Mouse (Mus musculus) frontal cortex, adult (tissue): Measurements from ENCODE around the gene Hypk.
"Not testable (repeated sequence)": the region's sequence is repeated elsewhere in the genome, so short reads cannot be mapped to it uniquely, and the experiment has no call there.

Experiments
- ATAC-seq: cut with Nextera tagmentation; 2 replicates; pipeline ENCODE4 v1.9.2; 2017; ENCODE audit warnings: mild to moderate bottlenecking, moderate library complexity, mixed read lengths; ENCODE audit not compliant: low TSS enrichment

The Hypk gene

DNA sequence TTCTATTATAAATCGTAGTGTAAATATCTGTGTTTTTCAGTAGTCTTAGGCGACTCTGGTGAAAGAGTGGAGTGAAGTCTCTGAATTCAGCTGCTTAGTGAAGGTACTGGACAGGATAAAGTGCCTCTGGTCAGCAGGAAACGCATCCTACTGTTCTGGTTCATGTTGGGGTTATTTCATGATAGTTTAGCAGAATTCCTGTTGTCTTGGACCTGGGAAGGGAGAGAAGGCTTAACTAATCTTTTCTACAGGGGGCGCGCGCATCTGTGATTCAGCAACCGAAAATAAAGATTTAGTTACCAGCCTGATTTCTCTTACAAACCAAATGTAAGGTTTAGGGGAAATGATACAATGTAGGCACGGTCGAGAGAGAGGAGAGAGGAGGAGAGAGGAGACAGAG is 5.0 kb upstream of the Hypk start:
- no peak for ATAC-seq

DNA sequence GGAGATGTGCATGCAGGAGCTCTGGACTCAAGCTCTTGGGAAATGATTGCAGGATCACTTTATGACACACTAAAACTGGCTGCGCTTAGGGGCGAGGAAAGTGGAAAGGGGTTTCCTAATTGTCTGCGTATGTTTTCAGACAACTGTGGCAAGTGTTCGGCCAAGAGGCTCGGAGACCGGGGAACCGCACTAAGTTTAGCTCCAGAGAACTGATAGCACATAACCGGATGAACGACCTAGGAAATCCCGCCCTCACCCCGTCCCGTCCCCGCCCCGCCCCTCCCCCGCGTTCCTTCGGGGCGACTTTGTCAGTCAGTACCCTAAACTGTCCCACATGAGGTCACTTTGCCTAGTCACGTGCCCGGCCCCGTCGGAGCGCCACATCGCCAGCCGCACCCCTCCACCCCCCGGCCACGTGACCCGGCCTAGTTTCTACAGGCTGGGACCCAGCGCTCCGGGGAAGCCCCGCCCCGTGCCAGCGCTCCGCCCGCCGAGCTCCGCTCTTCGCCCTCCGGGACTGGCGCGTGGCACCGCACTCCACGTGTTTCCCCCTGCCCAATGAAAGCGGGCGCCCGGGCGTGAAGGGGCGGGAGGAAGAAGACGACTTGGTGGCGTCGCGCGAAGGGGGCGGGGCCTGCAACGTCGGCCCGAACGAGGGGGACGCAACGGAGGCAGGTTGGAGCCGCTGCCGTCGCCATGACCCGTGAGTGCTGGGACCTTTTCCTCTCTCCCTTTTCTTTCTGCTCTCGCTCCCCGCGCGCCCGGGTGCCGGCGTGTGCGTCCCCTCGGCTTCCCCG is 4.2 kb upstream of the Hypk start, which contains the start of gene Serf2:
Gene Serf2 (plus strand): TSS at position 457 of the 797 bp plus-strand sequence.
- peak; percentile 95 for ATAC-seq

DNA sequence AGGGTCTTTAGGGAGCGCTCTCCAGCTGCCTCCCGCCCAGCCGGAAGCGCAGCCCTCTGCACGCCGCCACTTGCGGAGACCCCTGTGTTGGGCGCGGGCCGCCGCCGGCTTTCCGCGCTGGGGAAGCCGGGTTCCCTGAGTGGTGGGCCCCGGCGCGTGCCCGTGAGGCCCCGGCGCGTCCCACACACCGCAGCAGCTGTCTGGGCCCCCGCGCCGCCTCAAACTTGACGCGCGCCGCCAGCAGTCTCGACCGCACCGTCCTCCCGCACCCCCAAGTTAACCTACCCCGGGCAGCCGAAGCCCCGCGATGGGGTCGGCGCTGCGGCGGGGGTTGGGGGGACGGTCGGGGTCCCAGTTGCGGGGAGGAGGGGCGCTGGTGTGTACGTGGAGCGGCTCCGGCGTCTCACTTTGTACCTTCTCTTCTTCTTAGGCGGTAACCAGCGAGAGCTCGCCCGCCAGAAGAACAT is 3.5 kb upstream of the Hypk start:
- peak; percentile 13 for ATAC-seq

DNA sequence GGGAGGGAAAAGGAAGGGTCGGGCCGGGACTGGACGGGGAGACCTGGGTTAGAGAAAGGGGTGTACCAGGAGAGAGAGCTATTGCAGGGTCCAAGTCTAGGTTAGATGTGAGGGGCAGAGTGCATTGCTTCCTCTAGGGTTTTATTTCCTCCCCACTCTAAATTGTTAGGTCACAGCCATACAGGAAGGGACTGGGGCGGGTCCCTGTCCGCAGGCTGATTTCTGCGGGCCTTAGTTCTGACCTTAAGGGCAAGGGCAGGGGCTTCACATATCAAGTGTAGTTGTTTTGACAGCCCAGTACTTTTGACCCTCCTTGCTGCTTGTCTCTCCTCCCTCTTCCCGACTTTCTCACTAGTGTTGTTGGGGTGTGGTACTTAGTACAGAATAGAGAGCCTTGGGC is 3.0 kb upstream of the Hypk start:
- no peak for ATAC-seq

DNA sequence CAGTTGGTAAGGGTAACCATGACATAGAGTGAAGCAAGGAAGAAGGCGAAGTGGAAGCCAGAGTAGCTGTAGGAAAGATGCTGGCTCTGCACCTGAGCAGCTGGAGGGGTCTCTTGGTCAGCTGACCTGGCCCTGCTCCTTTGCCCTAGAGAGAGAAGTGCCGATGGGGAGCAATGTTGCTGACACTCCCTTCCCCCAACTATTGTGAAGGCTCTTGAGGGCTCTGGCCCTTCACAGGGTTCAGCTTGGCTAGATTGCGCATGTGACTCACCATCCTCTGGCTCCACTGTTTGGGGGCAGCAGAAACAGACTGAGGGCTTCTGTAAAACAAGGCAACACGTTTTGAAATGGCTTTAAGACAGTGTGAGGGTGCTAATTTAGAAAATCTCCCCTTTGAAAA is 729 bp upstream of the Hypk start:
- no peak for ATAC-seq

DNA sequence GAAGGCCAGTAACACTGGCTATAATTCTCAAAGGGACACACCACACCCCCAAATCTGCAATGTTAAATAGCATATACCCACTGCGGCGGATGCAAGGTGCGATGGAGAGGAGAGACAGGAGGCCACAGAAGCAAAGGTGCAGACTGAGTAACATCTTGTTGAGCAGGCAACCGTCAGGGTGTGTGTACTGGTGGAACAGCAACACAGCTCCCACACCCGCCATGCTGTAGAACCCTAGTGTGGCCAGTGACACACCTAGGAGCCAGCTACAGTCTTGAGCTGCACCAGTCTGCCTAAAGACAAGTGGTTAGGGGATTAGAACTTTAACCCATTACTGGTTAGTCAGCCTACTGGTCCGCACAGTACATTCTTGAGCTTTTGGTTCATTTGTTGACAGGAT is 827 bp downstream of the Hypk start:
- ATAC-seq, result no peak

DNA sequence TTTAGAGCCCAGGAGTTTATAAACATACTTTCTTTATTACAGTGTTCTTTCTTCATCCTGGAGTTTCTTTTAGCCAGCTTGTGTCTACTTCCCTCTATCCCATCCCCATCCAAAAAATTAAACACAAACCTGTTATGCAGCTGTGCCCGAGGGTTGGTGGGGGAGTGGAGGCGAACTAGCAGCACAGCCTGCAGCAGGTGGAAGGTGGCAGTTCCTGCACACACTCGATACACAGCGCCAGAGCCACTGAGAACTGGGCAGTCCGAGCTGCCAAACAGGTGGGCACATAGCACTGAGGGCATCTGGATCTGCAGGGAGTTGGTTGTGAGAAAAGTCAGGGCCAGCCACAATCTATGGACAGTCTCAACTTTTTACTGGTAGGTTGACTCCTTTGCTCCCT is 2.4 kb downstream of the Hypk start:
- ATAC-seq, result no peak

DNA sequence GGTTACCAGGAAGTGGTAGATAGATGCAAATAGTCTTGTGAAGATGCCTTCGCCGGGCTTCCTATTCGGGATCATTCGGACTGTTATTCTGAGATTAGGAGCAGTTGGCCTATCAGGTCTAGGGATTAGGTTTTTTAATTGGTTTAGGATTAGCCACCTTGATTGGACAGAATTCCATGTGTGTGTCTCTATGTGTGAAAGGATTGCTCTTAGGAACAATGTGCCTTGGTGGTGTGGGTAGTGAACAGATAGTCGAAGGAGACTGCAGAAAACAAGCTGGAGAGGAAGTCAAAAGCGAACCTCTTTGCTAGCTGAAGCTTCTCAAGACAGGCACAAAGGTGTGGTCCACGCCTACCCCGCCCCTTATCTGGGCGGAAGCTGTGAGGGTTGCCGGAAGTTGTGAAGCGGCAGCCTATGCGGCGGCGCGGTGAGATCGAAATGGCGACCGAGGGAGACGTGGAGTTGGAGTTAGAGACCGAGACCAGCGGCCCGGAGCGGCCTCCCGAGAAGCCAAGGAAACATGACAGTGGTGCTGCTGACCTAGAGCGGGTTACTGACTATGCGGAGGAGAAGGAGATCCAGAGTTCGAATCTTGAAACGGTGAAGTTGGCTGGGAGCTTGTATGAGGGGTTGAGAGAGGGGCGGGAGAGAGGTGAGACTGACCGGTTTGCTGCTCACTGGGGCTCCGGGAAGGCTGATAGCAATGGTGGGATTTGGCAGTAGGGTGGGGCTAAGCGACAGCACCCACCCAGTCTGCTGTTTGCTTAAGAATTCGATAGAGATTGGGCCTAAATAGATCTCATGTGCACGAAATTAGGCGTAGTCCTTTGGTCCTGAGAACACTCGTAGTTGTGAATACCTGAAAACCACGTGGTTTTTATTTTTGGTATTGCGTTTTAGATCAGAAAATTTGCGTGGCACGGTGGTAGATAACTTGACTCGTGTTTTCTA is 3.9 kb downstream of the Hypk start, which contains the start of gene Serinc4:
Gene Serinc4 (minus strand): TSS at position 90 of the 951 bp plus-strand sequence.
- peak; percentile 90 for ATAC-seq

DNA sequence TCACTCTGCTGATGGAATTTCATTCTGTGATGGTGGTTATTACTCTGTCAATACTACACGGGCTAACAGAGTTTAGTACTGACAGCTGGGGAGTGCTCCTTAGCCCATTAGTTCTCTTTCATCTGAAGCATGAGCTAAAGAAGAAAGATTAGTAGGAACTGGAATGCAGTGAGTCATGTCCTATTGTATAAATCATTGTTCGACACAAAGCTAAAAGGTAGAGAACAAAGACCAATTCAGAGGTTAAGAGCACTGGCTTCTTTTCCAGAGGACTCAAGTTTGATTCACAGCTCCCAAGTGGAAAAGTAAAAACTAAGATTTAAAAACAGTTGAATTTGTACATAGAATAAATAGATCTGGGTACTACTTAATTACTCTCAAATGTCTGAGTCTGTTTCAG is 7.0 kb downstream of the Hypk start:
- ATAC-seq, result no peak

DNA sequence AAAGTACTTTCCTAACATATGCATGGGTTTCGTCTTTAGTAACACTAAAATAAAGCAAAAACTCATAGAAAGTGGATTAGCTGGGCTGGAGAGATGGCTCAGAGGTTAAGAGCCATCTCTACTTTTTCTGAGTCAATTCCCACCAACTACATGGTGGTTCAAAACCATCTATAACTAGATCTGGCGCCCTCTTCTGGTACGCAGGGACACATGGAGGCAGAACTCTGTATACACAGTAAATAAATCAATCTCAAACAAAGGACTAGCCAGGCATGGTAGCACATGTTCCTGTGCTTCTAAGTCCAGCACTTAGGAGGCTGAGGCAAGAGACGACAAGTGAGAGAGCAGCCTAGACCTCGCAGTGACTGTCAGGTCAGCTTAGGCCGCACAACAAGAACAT is 15.9 kb downstream of the Hypk start:
- not testable (repeated sequence) for ATAC-seq

DNA sequence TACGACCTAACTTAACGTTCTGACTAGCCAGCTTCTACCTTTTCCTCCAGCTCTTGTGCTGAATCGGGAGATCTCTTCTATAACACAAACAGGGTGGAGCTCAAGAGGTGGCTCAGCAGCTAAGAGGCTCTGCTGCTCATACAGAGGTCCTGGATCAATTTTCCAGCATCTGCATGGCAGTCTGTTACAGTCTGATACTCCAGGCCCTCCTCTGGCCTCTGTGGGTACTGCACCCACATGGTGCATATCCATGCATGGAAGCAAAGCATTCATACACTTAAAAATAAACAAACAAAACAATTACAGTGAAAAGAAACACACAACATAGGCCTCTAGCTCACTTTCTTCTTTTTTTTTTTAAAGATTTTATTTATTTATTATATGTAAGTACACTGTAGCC is 19.7 kb downstream of the Hypk start:
- not testable (repeated sequence) for ATAC-seq

DNA sequence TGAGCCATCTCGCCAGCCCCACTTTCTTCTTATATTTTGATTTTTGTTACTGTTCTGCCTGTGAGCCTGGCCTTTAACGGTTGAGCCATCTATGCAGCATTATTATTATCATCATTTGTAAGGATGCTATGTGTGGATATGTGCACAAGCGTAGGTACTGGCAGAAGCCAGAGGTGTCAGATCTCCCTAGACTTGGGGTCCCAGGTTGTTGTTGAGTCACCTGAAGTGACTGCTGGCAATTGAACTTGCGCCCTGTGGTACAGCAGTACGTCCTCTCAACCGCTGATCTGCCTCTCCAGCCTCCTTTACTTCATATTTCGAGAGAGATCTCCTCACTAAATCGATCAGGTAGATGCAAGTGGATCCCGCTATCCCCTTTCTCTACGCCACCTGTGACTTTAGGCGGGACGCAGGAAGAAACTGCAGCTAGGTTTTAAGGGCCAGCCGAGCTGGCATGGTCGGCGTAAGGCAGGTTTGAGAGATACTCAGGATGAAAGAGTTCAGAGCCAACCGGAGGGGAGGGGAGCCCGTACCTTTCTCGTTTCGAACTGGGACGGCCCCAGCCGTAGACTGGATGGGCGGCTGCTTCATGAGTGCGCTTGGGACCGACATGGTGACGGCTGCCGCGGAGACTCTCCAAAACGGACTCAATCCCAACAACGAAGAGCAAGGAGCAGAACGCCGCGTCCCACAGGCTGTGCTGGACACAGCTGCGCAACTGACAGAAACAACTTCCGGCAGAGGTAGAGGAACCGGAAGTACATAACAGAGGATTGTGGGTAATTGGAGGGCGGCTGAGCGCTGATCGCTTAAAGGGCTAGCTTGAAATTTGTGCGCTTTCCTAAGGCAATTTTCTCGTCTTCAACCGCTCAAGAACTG is 20.4 kb downstream of the Hypk start, which contains the start of gene Mfap1b:
Gene Mfap1b (minus strand): TSS at position 767 of the 879 bp plus-strand sequence.
- ATAC-seq, result peak; percentile 99

DNA sequence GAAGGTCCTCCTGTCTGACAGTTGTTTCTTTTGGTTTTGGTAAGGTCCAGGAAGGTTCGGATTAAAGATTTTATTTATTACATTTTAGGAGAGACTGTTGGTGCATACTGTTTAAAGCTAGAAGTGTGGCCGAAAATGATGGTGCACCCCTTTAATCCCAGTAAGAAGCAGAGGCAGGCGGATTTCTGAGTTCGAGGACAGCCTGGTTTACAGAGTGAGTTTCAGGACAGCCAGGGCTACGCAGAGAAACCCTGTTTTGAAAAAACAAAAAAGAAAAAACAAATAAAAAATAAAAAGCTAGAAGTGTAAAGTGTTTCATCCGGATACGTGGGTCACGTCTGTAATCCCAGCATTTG is 21.1 kb downstream of the Hypk start:
- no peak for ATAC-seq

DNA sequence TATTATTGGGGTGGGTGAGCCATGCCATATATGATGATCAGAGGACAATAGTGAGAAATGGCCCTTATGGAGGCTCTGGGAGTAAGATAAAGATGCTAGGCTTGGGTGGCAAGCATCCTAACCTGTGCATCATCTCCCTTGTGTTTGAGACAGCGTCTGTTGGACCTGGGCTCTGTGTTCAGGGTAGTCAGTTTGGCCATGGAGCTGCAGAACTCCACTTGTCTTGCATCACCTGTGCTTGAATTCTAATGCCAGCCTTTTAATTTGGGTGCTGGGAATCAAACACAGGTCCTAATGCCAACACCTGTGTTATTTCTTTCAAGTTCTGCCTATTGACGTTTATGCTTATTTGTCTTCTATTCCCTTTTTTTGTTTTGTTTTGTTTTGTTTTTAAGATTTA is 22.2 kb downstream of the Hypk start:
- ATAC-seq, result not testable (repeated sequence)

DNA sequence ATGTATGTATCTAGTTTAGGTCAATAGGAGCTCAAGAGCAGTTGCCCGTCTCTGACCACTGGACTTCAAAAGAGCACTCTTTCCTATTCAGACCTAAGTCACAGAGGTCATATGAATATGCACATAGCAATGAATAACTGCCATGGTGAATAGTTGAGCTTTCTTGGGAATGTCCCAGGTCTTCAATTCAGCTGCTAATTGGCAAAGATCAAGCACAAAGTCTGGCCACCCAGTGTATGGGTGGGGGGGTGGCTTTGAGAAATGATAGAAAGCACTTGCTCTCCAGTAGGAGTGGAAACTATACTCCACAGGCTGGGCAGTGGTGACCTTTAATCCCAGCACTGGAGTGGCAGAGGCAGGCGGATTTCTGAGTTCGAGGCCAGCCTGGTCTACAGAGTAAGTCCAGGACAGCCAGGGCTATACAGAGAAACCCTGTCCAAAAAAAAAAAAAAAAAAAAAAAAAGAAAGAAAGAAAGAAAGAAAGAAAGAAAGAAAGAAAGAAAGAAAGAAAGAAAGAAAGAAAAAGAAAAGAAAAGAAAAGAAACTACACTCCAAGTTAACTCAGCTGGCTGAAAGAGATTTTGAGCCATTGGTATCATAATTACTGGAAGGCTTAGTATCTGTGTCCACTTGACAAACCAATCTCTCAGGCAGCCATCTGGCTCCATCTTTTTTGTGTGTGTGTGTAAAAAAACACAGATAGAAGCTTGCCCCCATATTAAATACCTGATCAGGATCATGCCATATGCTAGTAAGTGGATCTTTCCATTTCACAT is 24.6 kb downstream of the Hypk start:
- no peak for ATAC-seq

DNA sequence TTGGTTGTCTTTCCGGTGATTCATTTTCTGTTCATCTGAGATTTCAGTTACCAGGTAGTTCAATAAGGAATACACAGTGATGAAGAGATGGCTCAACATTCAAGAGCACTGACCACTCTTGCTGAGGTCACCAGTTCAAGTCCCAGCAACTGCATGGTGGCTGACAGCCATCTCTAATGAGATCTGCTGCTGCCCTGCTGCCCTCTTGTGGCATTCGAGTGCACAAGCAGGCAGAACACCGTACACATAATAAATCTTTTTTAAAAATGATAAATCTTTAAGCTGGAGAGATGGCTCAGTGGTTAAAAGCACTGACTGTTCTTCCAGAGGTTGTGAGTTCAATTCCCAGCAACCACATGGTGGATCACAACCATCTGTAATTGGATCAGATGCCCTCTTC is 27.4 kb downstream of the Hypk start:
- no peak for ATAC-seq

DNA sequence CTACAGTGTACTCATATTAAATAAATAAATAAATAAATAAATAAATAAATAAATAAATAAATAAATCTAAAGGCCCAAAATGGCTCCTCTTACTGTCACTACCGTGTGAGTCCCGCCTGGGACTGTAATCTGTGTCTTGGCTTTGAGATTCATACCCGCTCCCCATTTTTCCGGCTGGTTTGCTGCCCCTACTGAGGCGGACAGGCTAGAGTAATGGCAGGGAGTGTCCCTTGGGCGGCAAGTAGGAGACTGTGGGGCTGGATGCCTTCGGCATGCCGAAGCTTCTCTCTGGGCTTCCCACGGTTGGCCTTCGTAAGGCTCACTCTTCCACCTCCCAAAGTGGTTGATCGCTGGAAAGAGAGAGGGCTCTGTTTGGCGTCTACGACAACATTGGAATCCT is 27.8 kb downstream of the Hypk start:
- ATAC-seq, result not testable (repeated sequence)

DNA sequence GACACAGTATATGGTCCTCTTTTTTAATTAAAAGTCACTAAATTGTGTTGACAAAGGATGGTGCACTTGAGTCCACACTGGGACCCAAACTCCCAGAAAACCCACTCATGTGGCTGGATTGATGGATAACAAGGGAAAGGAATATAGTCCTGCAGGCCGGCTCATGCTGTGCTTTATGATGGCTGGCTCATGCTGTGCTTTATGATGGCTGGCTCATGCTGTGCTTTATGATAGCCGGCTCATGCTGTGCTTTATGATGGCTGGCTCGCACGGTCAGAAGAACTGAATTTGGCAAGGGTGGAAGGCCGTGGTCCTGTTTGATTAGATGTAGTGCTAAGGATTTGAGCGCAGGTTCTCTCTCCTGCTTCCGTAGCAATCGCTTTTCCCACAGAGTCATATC is 30.5 kb downstream of the Hypk start:
- ATAC-seq, result no peak

DNA sequence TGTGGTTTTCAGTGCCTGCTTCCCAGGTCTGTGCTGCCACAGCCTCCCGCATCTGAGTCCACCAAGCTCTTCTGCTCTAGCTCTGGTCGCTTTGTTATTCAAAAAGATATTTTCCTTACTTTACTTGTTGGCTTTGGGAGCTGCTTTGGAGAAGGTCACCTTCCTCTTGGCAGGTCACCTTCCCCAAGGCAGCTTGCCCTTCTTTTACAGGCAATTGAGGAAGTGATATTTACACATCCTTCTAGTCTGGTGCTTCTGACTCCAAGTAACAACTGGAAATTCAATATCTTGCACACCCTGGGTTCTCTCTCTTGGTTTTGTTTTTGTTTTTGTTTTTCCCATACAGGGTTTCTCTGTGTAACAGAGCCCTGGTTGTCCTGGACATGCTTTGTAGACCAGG is 31.3 kb downstream of the Hypk start:
- ATAC-seq, result not testable (repeated sequence)

DNA sequence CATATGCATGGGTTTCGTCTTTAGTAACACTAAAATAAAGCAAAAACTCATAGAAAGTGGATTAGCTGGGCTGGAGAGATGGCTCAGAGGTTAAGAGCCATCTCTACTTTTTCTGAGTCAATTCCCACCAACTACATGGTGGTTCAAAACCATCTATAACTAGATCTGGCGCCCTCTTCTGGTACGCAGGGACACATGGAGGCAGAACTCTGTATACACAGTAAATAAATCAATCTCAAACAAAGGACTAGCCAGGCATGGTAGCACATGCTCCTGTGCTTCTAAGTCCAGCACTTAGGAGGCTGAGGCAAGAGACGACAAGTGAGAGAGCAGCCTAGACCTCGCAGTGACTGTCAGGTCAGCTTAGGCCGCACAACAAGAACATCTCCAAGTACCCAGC is 48.5 kb downstream of the Hypk start:
- ATAC-seq, result not testable (repeated sequence)
